27 mouse cellular contexts compared by ENCODE assay signal in genomic region chr5:28377299-28377698, GRCm38 (mm10).
"Had no signal": no experiment of that assay in that cellular context is flagged by ENCODE, and none has a peak within 500 bp of the region (broad histone marks: within the 10 kb centered on the region; RNA-seq: fewer than 3 reads in every experiment).

No protein-coding gene starts in this region.

- H3K4me2 ChIP-seq: embryonic facial prominence, embryonic 12.5 days; embryonic facial prominence, embryonic 13.5 days; embryonic facial prominence, embryonic 15.5 days; forebrain, embryonic 12.5 days; forebrain, embryonic 13.5 days had no signal

- DNase-seq: cerebellum, adult 8-10 months; cerebellum, adult 9-10 months; cerebellum, adult 9-11 months; cerebellum, postnatal 10 days; cerebellum, postnatal 14 days; cerebellum, postnatal 25 days; cerebellum, postnatal 36 days; embryo, embryonic 11 days; forebrain, postnatal 0 days; gastrocnemius, adult 2 months; gastrocnemius, postnatal 10 days; gastrocnemius, postnatal 14 days; gastrocnemius, postnatal 25 days; gastrocnemius, postnatal 36 days; heart, adult 18-20 months; heart, adult 2 months had no signal

- H3K27me3 ChIP-seq: embryonic facial prominence, embryonic 12.5 days; embryonic facial prominence, embryonic 13.5 days; embryonic facial prominence, embryonic 15.5 days; forebrain, embryonic 12.5 days; forebrain, embryonic 13.5 days had no signal

- H3K9ac ChIP-seq: embryonic facial prominence, embryonic 12.5 days; embryonic facial prominence, embryonic 13.5 days; embryonic facial prominence, embryonic 15.5 days; forebrain, embryonic 12.5 days; forebrain, embryonic 13.5 days; forebrain, postnatal 0 days had no signal

- H3K4me3 ChIP-seq: embryonic facial prominence, embryonic 10.5 days; embryonic facial prominence, embryonic 12.5 days; embryonic facial prominence, embryonic 13.5 days; embryonic facial prominence, embryonic 15.5 days; erythroblast, embryonic 14.5 days; forebrain, embryonic 10.5 days; forebrain, embryonic 12.5 days; forebrain, embryonic 13.5 days; gastrocnemius, adult 2 months; heart, adult 2 months; heart, embryonic 10.5 days had no signal

- ATAC-seq: forebrain, embryonic 13.5 days; forebrain, embryonic 14.5 days; forebrain, embryonic 16.5 days; forebrain, postnatal 0 days had no signal

- H3K27ac ChIP-seq: embryonic facial prominence, embryonic 10.5 days; embryonic facial prominence, embryonic 12.5 days; embryonic facial prominence, embryonic 13.5 days; embryonic facial prominence, embryonic 15.5 days; forebrain, embryonic 10.5 days; forebrain, embryonic 12.5 days; forebrain, embryonic 13.5 days; gastrocnemius, adult 2 months; heart, adult 2 months; heart, embryonic 10.5 days had no signal

- H3K4me1 ChIP-seq: embryonic facial prominence, embryonic 10.5 days; embryonic facial prominence, embryonic 12.5 days; embryonic facial prominence, embryonic 13.5 days; embryonic facial prominence, embryonic 15.5 days; heart, embryonic 10.5 days had no signal

- H3K9me3 ChIP-seq: embryonic facial prominence, embryonic 10.5 days; embryonic facial prominence, embryonic 12.5 days; embryonic facial prominence, embryonic 13.5 days; embryonic facial prominence, embryonic 15.5 days; forebrain, embryonic 10.5 days; forebrain, embryonic 12.5 days; forebrain, embryonic 13.5 days; heart, embryonic 10.5 days had no signal
